Mouse (Mus musculus): Measurements from ENCODE around the gene Prkcb. TPM values are rescaled to one million over a fixed set of nuclear protein-coding genes. Genes with fewer than 3 reads are reported as not detected.

The Prkcb gene
- polyA plus RNA-seq, 1 experiment, result 2.3 TPM

- Histone ChIP-seq H3K9ac (ENCODE audit: low read depth, poor library complexity, severe bottlenecking) (no peak overlapping the region), H3K27ac (ENCODE audit: insufficient read depth, low read length) (no peak overlapping the region), H3K4me1 (ENCODE audit: control insufficient read depth, insufficient read depth, low read length) (no peaks in the 10 kb centered on the region), H3K9me3 (replicated peaks; ENCODE audit: control insufficient read depth, insufficient read depth, low read length, poor library complexity, severe bottlenecking) (no peaks in the 10 kb centered on the region), H3K27me3 (ENCODE audit: control insufficient read depth, insufficient read depth, low read length, poor library complexity, severe bottlenecking) (no peaks in the 10 kb centered on the region), H3K4me3 (ENCODE audit: low read depth, low read length) (no peak overlapping the region), H3K36me3 (ENCODE audit: control insufficient read depth, insufficient read depth, low read length, poor library complexity, severe bottlenecking) (no peaks in the 10 kb centered on the region)
- no peak for TF ChIP-seq POLR2A (IDR thresholded peaks at IDR 0.05; ENCODE audit: insufficient read depth, low read length)
- TF ChIP-seq CTCF (IDR thresholded peaks at IDR 0.05; ENCODE audit: low read depth, low read length), result no peak
- no peak for TF ChIP-seq EP300 (IDR thresholded peaks at IDR 0.05; ENCODE audit: insufficient read depth, low read depth, low read length)
These were observed 277.5 kb downstream of the Prkcb start for GRCm38 (mm10) chr7:122566011-122566410.

GRCm38 (mm10) chr7:122568787-122569186 is 280.2 kb downstream of the Prkcb start:
- Histone ChIP-seq H3K27me3 (ENCODE audit: control insufficient read depth, insufficient read depth, low read length, poor library complexity, severe bottlenecking) (no peaks in the 10 kb centered on the region), H3K36me3 (ENCODE audit: control insufficient read depth, insufficient read depth, low read length, poor library complexity, severe bottlenecking) (no peaks in the 10 kb centered on the region), H3K27ac (ENCODE audit: insufficient read depth, low read length) (no peak overlapping the region), H3K4me3 (ENCODE audit: low read depth, low read length) (no peak overlapping the region), H3K4me1 (ENCODE audit: control insufficient read depth, insufficient read depth, low read length) (no peaks in the 10 kb centered on the region), H3K9ac (ENCODE audit: low read depth, poor library complexity, severe bottlenecking) (no peak overlapping the region), H3K9me3 (replicated peaks; ENCODE audit: control insufficient read depth, insufficient read depth, low read length, poor library complexity, severe bottlenecking) (no peaks in the 10 kb centered on the region)
- TF ChIP-seq POLR2A (IDR thresholded peaks at IDR 0.05; ENCODE audit: insufficient read depth, low read length), result no peak
- TF ChIP-seq CTCF (IDR thresholded peaks at IDR 0.05; ENCODE audit: low read depth, low read length), result no peak
- TF ChIP-seq EP300 (IDR thresholded peaks at IDR 0.05; ENCODE audit: insufficient read depth, low read depth, low read length), result no peak

GRCm38 (mm10) chr7:122570407-122570806 is 281.9 kb downstream of the Prkcb start:
- Histone ChIP-seq H3K36me3 (ENCODE audit: control insufficient read depth, insufficient read depth, low read length, poor library complexity, severe bottlenecking) (no peaks in the 10 kb centered on the region), H3K9ac (ENCODE audit: low read depth, poor library complexity, severe bottlenecking) (no peak overlapping the region), H3K9me3 (replicated peaks; ENCODE audit: control insufficient read depth, insufficient read depth, low read length, poor library complexity, severe bottlenecking) (no peaks in the 10 kb centered on the region), H3K4me1 (ENCODE audit: control insufficient read depth, insufficient read depth, low read length) (peaks cover under 1% of the 10 kb centered on the region), H3K4me3 (ENCODE audit: low read depth, low read length) (no peak overlapping the region), H3K27me3 (ENCODE audit: control insufficient read depth, insufficient read depth, low read length, poor library complexity, severe bottlenecking) (no peaks in the 10 kb centered on the region), H3K27ac (ENCODE audit: insufficient read depth, low read length) (no peak overlapping the region)
- TF ChIP-seq CTCF (IDR thresholded peaks at IDR 0.05; ENCODE audit: low read depth, low read length) (no peak), EP300 (IDR thresholded peaks at IDR 0.05; ENCODE audit: insufficient read depth, low read depth, low read length) (no peak), POLR2A (IDR thresholded peaks at IDR 0.05; ENCODE audit: insufficient read depth, low read length) (no peak)

GRCm38 (mm10) chr7:122573101-122573635 is 284.6 kb downstream of the Prkcb start:
- H3K27me3 ChIP-seq (ENCODE audit: control insufficient read depth, insufficient read depth, low read length, poor library complexity, severe bottlenecking), result no peaks in the 10 kb centered on the region
- peaks cover 3% of the 10 kb centered on the region for H3K4me1 ChIP-seq (ENCODE audit: control insufficient read depth, insufficient read depth, low read length)
- no peaks in the 10 kb centered on the region for H3K36me3 ChIP-seq (ENCODE audit: control insufficient read depth, insufficient read depth, low read length, poor library complexity, severe bottlenecking)
- TF ChIP-seq EP300 (IDR thresholded peaks at IDR 0.05; ENCODE audit: insufficient read depth, low read depth, low read length), result no peak
- TF ChIP-seq CTCF (IDR thresholded peaks at IDR 0.05; ENCODE audit: low read depth, low read length), result no peak
- no peak for TF ChIP-seq POLR2A (IDR thresholded peaks at IDR 0.05; ENCODE audit: insufficient read depth, low read length)
- no peaks in the 10 kb centered on the region for H3K9me3 ChIP-seq (replicated peaks; ENCODE audit: control insufficient read depth, insufficient read depth, low read length, poor library complexity, severe bottlenecking)
- no peak overlapping the region for H3K27ac ChIP-seq (ENCODE audit: insufficient read depth, low read length)
- no peak overlapping the region for H3K4me3 ChIP-seq (ENCODE audit: low read depth, low read length)
- no peak overlapping the region for H3K9ac ChIP-seq (ENCODE audit: low read depth, poor library complexity, severe bottlenecking)

- Histone ChIP-seq H3K27me3 (ENCODE audit: control insufficient read depth, insufficient read depth, low read length, poor library complexity, severe bottlenecking) (no peaks in the 10 kb centered on the region), H3K9me3 (replicated peaks; ENCODE audit: control insufficient read depth, insufficient read depth, low read length, poor library complexity, severe bottlenecking) (no peaks in the 10 kb centered on the region), H3K27ac (ENCODE audit: insufficient read depth, low read length) (no peak overlapping the region), H3K4me1 (ENCODE audit: control insufficient read depth, insufficient read depth, low read length) (peaks cover 3% of the 10 kb centered on the region), H3K9ac (ENCODE audit: low read depth, poor library complexity, severe bottlenecking) (no peak overlapping the region), H3K36me3 (ENCODE audit: control insufficient read depth, insufficient read depth, low read length, poor library complexity, severe bottlenecking) (no peaks in the 10 kb centered on the region), H3K4me3 (ENCODE audit: low read depth, low read length) (no peak overlapping the region)
- no peak for TF ChIP-seq POLR2A (IDR thresholded peaks at IDR 0.05; ENCODE audit: insufficient read depth, low read length)
- no peak for TF ChIP-seq CTCF (IDR thresholded peaks at IDR 0.05; ENCODE audit: low read depth, low read length)
- no peak for TF ChIP-seq EP300 (IDR thresholded peaks at IDR 0.05; ENCODE audit: insufficient read depth, low read depth, low read length)
These were observed 285.9 kb downstream of the Prkcb start for GRCm38 (mm10) chr7:122574418-122574817.

- TF ChIP-seq EP300 (IDR thresholded peaks at IDR 0.05; ENCODE audit: insufficient read depth, low read depth, low read length) (no peak), CTCF (IDR thresholded peaks at IDR 0.05; ENCODE audit: low read depth, low read length) (no peak), POLR2A (IDR thresholded peaks at IDR 0.05; ENCODE audit: insufficient read depth, low read length) (no peak)
- Histone ChIP-seq H3K4me1 (ENCODE audit: control insufficient read depth, insufficient read depth, low read length) (peaks cover 3% of the 10 kb centered on the region), H3K9ac (ENCODE audit: low read depth, poor library complexity, severe bottlenecking) (no peak overlapping the region), H3K4me3 (ENCODE audit: low read depth, low read length) (no peak overlapping the region), H3K9me3 (replicated peaks; ENCODE audit: control insufficient read depth, insufficient read depth, low read length, poor library complexity, severe bottlenecking) (no peaks in the 10 kb centered on the region), H3K36me3 (ENCODE audit: control insufficient read depth, insufficient read depth, low read length, poor library complexity, severe bottlenecking) (no peaks in the 10 kb centered on the region), H3K27ac (ENCODE audit: insufficient read depth, low read length) (no peak overlapping the region), H3K27me3 (ENCODE audit: control insufficient read depth, insufficient read depth, low read length, poor library complexity, severe bottlenecking) (no peaks in the 10 kb centered on the region)
These were observed 286.5 kb downstream of the Prkcb start for GRCm38 (mm10) chr7:122575056-122575455.
